Mouse (Mus musculus) embryonic facial prominence, embryonic 10.5 days (tissue): ENCODE data around the gene Cela2a. TPM values are rescaled to one million over a fixed set of nuclear protein-coding genes. Genes with fewer than 3 reads are reported as not detected.

Experiments
- DNase-seq: peaks from one replicate; pipeline ENCODE4 v3.0.0-alpha.2; 2017; ENCODE audit warnings: low spot score
- H3K27ac ChIP-seq: fragments of 300-500 bp; sonication (generic); replicated peaks from 2 replicates; pipeline ENCODE4 v1.5.1; 2016; ENCODE audit warnings: mild to moderate bottlenecking
- H3K27me3 ChIP-seq: fragments of 300-500 bp; sonication (generic); replicated peaks from 2 replicates; pipeline ENCODE4 v1.6.1; 2016; ENCODE audit warnings: low read depth, mild to moderate bottlenecking; ENCODE audit not compliant: poor library complexity, severe bottlenecking
- H3K36me3 ChIP-seq: fragments of 300-500 bp; sonication (generic); replicated peaks from 2 replicates; pipeline ENCODE4 v1.6.1; 2016; ENCODE audit warnings: mild to moderate bottlenecking, moderate library complexity
- H3K4me1 ChIP-seq: fragments of 300-500 bp; sonication (generic); 2 replicates; pipeline ENCODE4 v1.6.1; 2016
- H3K4me3 ChIP-seq: fragments of 300-500 bp; sonication (generic); 2 replicates; pipeline ENCODE4 v1.5.1; 2016; ENCODE audit warnings: mild to moderate bottlenecking, moderate library complexity
- H3K9me3 ChIP-seq: fragments of 300-500 bp; sonication (generic); 2 replicates; pipeline ENCODE4 v1.6.1; 2016; ENCODE audit warnings: mild to moderate bottlenecking
- WGBS: fragments of 180-500 bp; shearing (Covaris S2); methylation state at CpG from one replicate; pipeline ENCODE4 v1.1.7; 2016; 5-methylcytosine and 5-hydroxymethylcytosine counted together
- polyA plus RNA-seq: library from polyadenylated mRNA; unstranded; fragments of >200 nt; fragmentation: Nextera tagmentation; extraction: Ambion mirVana; gene quantifications from 2 replicates; pipeline ENCODE4 v1.2.1, GENCODE M21; 2016

The Cela2a gene
- polyA plus RNA-seq, result not detected in 2 replicates

DNA sequence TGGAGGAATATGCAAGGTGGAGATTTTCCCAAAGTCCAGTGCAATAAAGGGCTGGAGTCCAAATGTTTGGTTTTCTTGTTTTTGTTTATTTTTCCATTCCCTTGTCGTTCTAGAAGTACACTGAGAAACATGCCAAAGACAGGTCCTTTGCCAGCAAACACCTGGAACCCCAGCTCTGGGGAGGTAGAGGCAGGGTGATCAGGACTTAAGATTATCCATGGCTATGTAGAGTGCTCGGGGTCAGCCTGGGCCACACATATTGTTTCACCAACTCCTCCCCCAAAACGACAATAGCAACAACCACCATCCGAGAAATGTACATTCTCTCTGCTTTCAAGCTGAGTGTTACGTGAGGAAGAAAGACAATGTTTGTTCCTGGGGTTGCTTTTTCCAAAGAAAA is at the start of gene Cela2a:
Gene Cela2a (minus strand): TSS at position 101 of the 400 bp plus-strand sequence.
- no peak for DNase-seq
- Histone ChIP-seq H3K9me3 (no peaks in the 10 kb centered on the region), H3K27ac (no peak within 1 kb of the TSS), H3K4me3 (no peak within 1 kb of the TSS), H3K36me3 (no peaks in the 10 kb centered on the region), H3K4me1 (peaks cover 11% of the 10 kb centered on the region; the same call in 1 of the 2 replicates), H3K27me3 (no peaks in the 10 kb centered on the region)
- WGBS, result 70% methylated on average over 5 of the region's 5 CpGs

GRCm38 (mm10) chr4:141875481-141876108 is 49.6 kb upstream of the Cela2a start:
- H3K4me1 ChIP-seq, result peaks cover 56% of the 10 kb centered on the region
- H3K4me3 ChIP-seq, result peak overlapping the region; percentile 70
- H3K27ac ChIP-seq, result no peak overlapping the region
- no peak for DNase-seq
- no peaks in the 10 kb centered on the region; the same call in 1 of the 2 replicates for H3K36me3 ChIP-seq
- WGBS, result 16% methylated on average over 8 of the region's 8 CpGs
- H3K27me3 ChIP-seq, result peaks cover 50% of the 10 kb centered on the region
- H3K9me3 ChIP-seq, result no peaks in the 10 kb centered on the region

DNA sequence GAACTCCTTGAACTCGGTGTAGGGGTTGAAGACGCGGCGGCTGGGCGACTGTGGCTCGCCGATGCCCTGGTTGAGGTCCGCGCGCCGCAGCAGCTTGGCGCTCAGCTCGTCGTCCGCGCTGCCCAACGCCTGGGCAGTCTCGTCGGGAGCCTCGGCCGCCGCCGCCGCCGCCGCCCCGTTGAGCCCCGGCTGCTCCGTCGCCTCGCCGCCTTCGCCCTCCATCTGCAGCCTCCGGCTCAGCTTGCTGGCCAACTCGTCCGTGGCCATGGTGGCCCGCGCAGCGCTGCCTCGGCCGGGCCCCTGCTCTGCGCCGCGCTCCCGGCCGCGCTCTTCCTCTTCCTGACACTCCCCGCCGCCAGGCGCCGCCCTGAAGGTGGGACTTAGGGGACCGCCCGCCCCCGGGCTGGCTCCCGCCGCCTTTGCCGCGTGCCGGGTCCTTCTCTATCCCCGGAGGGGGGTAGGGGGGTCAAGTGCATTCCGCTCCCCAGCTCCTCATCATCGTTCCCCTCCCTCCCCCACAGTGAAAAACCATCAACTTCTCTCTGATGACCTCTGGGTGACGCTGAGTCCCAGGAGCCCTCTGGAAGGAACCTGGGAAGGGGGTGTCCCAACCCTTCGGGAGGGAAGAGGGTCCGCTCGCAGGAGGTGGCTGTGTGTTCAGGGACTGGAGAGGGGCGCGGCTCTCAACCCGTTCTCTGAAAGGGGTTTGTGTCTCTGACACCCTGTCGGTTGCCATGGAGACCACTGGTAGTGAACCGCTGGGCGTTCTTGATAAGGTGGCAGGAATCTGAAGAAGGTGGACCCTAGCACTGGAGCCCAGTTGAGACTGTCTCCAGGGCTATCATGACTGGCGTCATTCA is 48.9 kb upstream of the Cela2a start, which contains the start of gene Efhd2:
Gene Efhd2 (minus strand): TSS at position 320 of the 860 bp plus-strand sequence.
- peak within 1 kb of the TSS; percentile 70 for H3K4me3 ChIP-seq
- DNase-seq, result peak; percentile 85
- H3K9me3 ChIP-seq, result no peaks in the 10 kb centered on the region
- peak within 1 kb of the TSS; percentile 78 for H3K27ac ChIP-seq
- peaks cover 50% of the 10 kb centered on the region for H3K27me3 ChIP-seq
- H3K4me1 ChIP-seq, result peaks cover 54% of the 10 kb centered on the region
- H3K36me3 ChIP-seq, result no peaks in the 10 kb centered on the region; the same call in 1 of the 2 replicates
- under 1% methylated on average over 73 of the region's 73 CpGs for WGBS

GRCm38 (mm10) chr4:141874111-141874600 is 48.2 kb upstream of the Cela2a start:
- Histone ChIP-seq H3K27me3 (peaks cover 50% of the 10 kb centered on the region), H3K36me3 (no peaks in the 10 kb centered on the region; the same call in 1 of the 2 replicates), H3K9me3 (no peaks in the 10 kb centered on the region), H3K4me1 (peaks cover 56% of the 10 kb centered on the region), H3K4me3 (peak overlapping the region; percentile 70), H3K27ac (peak overlapping the region; percentile 78)
- 3% methylated on average over 19 of the region's 19 CpGs for WGBS
- peak; percentile 29 for DNase-seq

DNA sequence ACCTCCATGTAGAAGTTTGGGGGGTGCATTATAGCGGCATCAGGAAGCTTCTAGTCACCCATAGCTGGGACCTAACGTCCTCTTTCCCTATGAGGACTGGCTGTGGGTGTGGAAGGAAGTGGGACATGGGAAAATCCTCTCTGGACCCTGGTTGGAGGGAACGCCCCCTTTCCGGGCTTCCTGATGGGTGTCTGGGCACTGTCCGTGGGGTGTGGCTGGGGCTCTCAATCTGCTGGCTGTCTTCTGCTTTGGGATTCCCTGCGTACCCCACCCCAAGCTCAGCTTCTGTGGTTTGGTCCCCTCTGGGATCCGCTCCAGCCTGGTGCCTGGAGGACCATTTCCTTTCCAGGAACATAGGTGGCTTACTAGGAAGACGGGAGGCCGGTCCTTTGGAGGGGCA is 47.0 kb upstream of the Cela2a start:
- Histone ChIP-seq H3K36me3 (no peaks in the 10 kb centered on the region; the same call in 1 of the 2 replicates), H3K4me1 (peaks cover 56% of the 10 kb centered on the region)
- 84% methylated on average over 9 of the region's 9 CpGs for WGBS

GRCm38 (mm10) chr4:141871909-141872308 is 45.9 kb upstream of the Cela2a start:
- WGBS, result 54% methylated on average over 9 of the region's 9 CpGs

More for the DNA sequence above, 47.0 kb upstream of the Cela2a start:
- H3K27ac ChIP-seq, result no peak overlapping the region
- no peaks in the 10 kb centered on the region for H3K9me3 ChIP-seq
- DNase-seq, result no peak
- H3K4me3 ChIP-seq, result peak overlapping the region; percentile 70; the same call in 1 of the 2 replicates
- peaks cover 50% of the 10 kb centered on the region for H3K27me3 ChIP-seq

DNA sequence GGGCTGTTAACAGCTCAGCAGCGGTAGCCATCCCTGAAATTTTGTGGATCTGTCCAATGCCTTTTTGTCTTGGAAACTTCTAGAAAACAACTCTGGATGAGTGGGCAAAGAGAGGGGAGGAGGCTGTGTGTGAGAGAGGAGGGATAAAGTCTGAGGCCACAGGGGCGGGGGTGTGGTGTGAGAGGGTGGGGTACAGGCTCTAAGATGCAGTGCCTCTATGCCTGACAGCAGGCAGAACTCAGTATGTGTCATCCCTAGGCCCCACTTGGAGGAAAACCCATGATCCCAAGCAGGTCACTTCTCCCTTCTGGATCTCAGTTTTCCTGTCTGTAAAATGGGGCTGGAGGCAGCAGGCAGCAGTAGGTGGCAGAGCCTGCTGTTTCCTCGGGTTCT is 45.4 kb upstream of the Cela2a start:
- H3K27ac ChIP-seq, result no peak overlapping the region
- peaks cover 46% of the 10 kb centered on the region for H3K27me3 ChIP-seq
- no peaks in the 10 kb centered on the region for H3K9me3 ChIP-seq
- no peak overlapping the region for H3K4me3 ChIP-seq
- peaks cover 65% of the 10 kb centered on the region for H3K4me1 ChIP-seq
- no peak for DNase-seq
- 90% methylated on average over 3 of the region's 3 CpGs for WGBS
- no peaks in the 10 kb centered on the region; the same call in 1 of the 2 replicates for H3K36me3 ChIP-seq

More at GRCm38 (mm10) chr4:141871909-141872308, 45.9 kb upstream of the Cela2a start:
- no peaks in the 10 kb centered on the region for H3K9me3 ChIP-seq
- H3K4me3 ChIP-seq, result 0 out of 2 replicates have a peak overlapping the region, but pooled peaks have one; percentile 9
- no peak for DNase-seq
- H3K27ac ChIP-seq, result no peak overlapping the region; the same call in 1 of the 2 replicates
- peaks cover 64% of the 10 kb centered on the region for H3K4me1 ChIP-seq
- H3K27me3 ChIP-seq, result peaks cover 50% of the 10 kb centered on the region
- H3K36me3 ChIP-seq, result no peaks in the 10 kb centered on the region; the same call in 1 of the 2 replicates

GRCm38 (mm10) chr4:141870666-141871332 is 44.8 kb upstream of the Cela2a start:
- WGBS, result 75% methylated on average over 11 of the region's 11 CpGs
- peaks cover 65% of the 10 kb centered on the region for H3K4me1 ChIP-seq

DNA sequence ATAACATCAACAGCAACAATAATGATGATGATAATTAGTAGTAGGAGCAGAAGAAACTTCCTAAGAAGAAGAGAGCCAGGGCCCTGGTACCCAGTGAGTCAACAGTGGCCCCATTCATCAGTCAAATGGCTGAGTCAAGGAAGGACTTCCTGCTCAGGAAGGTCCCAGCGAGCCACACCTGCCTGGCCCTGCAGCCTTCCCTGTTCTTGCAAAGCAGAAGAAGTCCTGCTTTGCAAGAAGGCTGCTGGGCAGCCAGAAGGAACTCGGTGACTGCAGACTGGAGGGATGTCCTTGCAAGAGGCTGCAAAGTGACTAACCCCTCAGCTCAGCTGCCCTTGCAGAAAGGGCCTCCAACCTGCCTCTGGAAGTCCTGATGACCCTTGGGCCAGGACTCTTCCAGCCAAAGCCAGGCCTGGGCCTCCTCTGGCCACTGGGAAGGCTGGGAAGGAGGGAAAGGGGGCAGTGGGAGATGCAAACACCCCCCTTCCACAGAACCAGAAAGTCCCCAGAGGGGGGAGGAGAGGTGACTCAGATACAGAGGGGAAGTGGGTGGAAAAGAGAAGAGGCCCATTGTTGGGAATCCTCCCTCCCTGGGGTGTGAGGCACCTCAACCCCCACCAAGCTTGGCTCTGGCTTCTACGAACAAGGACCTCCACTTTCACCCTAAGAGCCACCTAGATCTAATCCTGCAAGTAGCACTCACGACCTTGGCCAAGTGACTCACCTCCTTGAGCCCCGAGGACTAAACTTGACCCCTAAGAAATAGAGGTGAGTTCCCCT is 43.7 kb upstream of the Cela2a start:
- Histone ChIP-seq H3K4me1 (peaks cover 53% of the 10 kb centered on the region), H3K36me3 (no peaks in the 10 kb centered on the region; the same call in none of the 2 replicates), H3K27ac (no peak overlapping the region), H3K9me3 (no peaks in the 10 kb centered on the region), H3K4me3 (no peak overlapping the region), H3K27me3 (peaks cover 36% of the 10 kb centered on the region)
- whole genome bisulfite sequencing, result 75% methylated on average over 5 of the region's 5 CpGs
- DNase-seq, result no peak

More at GRCm38 (mm10) chr4:141870666-141871332, 44.8 kb upstream of the Cela2a start:
- no peaks in the 10 kb centered on the region; the same call in 1 of the 2 replicates for H3K36me3 ChIP-seq
- H3K4me3 ChIP-seq, result no peak overlapping the region
- no peak for DNase-seq
- no peaks in the 10 kb centered on the region for H3K9me3 ChIP-seq
- H3K27me3 ChIP-seq, result peaks cover 41% of the 10 kb centered on the region
- no peak overlapping the region for H3K27ac ChIP-seq

GRCm38 (mm10) chr4:141868051-141868450 is 42.1 kb upstream of the Cela2a start:
- Histone ChIP-seq H3K27me3 (peaks cover 24% of the 10 kb centered on the region), H3K27ac (no peak overlapping the region), H3K4me1 (peaks cover 48% of the 10 kb centered on the region), H3K4me3 (no peak overlapping the region), H3K9me3 (no peaks in the 10 kb centered on the region), H3K36me3 (no peaks in the 10 kb centered on the region; the same call in none of the 2 replicates)
- WGBS, result 86% methylated on average over 10 of the region's 10 CpGs
- no peak for DNase-seq

DNA sequence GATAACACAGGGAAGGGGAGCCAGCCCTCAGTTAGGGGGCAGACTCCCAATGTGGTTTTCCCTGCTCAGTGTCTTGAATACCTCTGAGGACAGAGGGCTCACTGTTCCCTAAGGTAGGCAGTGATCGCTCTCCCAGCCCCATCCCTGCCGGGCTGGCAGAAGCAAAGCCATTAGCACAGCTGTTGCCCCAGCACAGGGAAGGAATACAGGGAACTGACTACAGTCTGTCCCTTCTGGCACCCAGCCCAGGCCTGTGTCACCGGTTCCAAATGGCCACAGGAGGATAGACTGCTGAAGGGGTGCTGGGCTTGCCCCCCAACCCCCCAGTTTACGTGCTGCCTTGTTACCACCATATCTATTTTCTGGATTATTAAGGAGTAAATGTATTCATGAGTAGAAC is 41.5 kb upstream of the Cela2a start:
- no peak for DNase-seq
- no peak overlapping the region for H3K4me3 ChIP-seq
- H3K27me3 ChIP-seq, result peaks cover 19% of the 10 kb centered on the region
- no peak overlapping the region for H3K27ac ChIP-seq
- H3K4me1 ChIP-seq, result peaks cover 46% of the 10 kb centered on the region
- no peaks in the 10 kb centered on the region; the same call in none of the 2 replicates for H3K36me3 ChIP-seq
- 47% methylated on average over 4 of the region's 4 CpGs for WGBS
- no peaks in the 10 kb centered on the region for H3K9me3 ChIP-seq
